Mouse (Mus musculus): ENCODE data around the gene Mepe. TPM values are rescaled to one million over a fixed set of nuclear protein-coding genes. Genes with fewer than 3 reads are reported as not detected.

The Mepe gene
- polyA plus RNA-seq, 1 experiment from 2014 or later = not detected

DNA sequence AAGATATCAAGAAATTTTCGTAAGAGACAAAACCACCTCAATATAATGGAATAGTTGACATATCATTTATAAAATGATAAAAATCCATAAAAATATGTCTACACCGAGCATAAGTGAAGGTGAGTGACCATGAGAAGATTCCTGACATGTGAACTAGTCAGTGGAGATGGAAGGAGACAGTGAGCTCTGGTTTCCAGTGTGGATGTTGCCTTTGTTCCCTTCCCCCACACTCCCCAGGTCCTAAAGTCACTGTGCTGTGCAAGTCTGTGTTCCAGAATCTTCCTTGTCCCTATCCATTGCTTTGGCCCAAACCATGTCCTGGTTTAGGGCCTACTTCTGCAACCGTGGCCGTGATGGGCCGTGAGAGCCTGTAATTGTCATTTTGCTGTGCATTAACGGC is 8.5 kb downstream of the Mepe start:
- peak; percentile 24; the same call in 1 of the 2 replicates for ATAC-seq (ENCODE audit: low FRiP score, low read depth)
- 79% methylated on average over 6 of the region's 6 CpGs for WGBS
- H3K4me3 ChIP-seq = no peak overlapping the region

DNA sequence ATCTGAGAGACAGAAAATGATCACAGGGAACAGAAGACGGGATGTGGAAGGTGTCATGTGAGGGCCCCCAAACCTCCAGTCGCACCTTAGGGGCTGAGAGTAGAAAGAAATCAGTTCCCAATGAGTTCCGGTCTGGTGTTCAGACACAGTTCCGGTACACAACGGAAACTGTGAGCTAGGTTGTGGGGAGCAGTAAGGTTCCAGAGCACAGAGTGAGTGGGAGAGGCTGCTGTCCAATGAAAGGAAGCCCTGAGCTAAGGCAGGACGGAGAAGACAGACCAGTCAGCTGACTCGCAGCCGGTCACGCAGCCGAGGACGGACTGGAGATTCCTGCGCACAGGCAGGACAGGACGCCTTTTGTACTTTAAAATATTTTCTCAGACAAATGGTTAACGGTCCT is 9.4 kb downstream of the Mepe start:
- Histone ChIP-seq H3K4me1 (no peaks in the 10 kb centered on the region), H3K4me3 (no peak overlapping the region)
- WGBS = 87% methylated on average over 14 of the region's 14 CpGs

More for the DNA sequence above, 8.5 kb downstream of the Mepe start:
- H3K4me1 ChIP-seq = no peaks in the 10 kb centered on the region
- no peak overlapping the region for H3K9ac ChIP-seq (replicated peaks)
- H3K27me3 ChIP-seq = peaks cover 4% of the 10 kb centered on the region; the same call in 1 of the 2 replicates
- no peak overlapping the region for H3K27ac ChIP-seq (replicated peaks)
- no peak overlapping the region for H3K4me2 ChIP-seq (replicated peaks)
- H3K36me3 ChIP-seq = no peaks in the 10 kb centered on the region
- no peaks in the 10 kb centered on the region for H3K9me3 ChIP-seq

DNA sequence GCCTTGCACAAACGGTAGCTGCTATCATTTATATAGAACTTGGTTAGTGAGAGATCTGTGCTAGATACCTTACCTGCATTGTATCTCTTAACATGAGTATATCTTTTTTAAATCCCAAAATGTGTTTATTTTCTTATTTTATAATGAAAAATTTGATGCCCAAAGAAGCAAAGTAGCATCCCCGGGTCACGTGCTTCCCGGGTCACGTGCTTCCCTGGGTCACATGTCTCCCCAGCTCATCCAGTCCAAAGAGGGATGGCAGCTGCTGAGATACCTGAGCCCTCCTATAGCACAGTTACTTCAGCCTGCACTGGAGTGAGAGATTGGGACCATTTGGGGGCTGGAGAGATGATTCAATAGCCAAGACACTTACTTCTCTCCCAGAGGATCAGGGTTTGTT is 10.8 kb downstream of the Mepe start:
- Histone ChIP-seq H3K36me3 (no peaks in the 10 kb centered on the region), H3K27ac (replicated peaks) (no peak overlapping the region), H3K4me3 (no peak overlapping the region), H3K9me3 (no peaks in the 10 kb centered on the region), H3K9ac (replicated peaks) (no peak overlapping the region), H3K4me1 (no peaks in the 10 kb centered on the region), H3K4me2 (replicated peaks) (no peak overlapping the region), H3K27me3 (peaks cover 6% of the 10 kb centered on the region; the same call in 1 of the 2 replicates)
- no peak for ATAC-seq (ENCODE audit: low FRiP score, low read depth)
- WGBS = 87% methylated on average over 5 of the region's 5 CpGs

More for the DNA sequence above, 9.4 kb downstream of the Mepe start:
- ATAC-seq (ENCODE audit: low FRiP score, low read depth) = no peak
- Histone ChIP-seq H3K9me3 (no peaks in the 10 kb centered on the region), H3K27ac (replicated peaks) (no peak overlapping the region), H3K27me3 (peaks cover 8% of the 10 kb centered on the region; the same call in 1 of the 2 replicates), H3K36me3 (no peaks in the 10 kb centered on the region), H3K9ac (replicated peaks) (no peak overlapping the region), H3K4me2 (replicated peaks) (no peak overlapping the region)

DNA sequence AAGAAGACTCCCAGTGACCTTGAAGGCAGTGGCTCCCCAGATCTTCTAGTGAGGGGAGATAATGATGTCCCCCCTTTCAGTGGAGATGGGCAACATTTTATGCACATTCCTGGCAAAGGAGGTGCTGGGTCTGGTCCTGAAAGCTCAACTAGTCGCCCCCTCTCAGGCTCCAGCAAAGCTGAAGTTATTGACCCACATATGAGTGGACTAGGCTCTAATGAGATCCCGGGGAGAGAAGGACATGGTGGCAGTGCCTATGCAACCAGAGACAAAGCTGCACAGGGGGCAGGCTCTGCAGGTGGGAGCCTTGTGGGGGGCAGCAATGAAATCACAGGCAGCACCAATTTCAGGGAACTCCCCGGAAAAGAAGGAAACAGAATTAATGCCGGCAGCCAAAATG is 12.4 kb downstream of the Mepe start:
- Histone ChIP-seq H3K27ac (replicated peaks) (no peak overlapping the region), H3K36me3 (no peaks in the 10 kb centered on the region), H3K9ac (replicated peaks) (no peak overlapping the region), H3K4me3 (no peak overlapping the region), H3K4me1 (no peaks in the 10 kb centered on the region), H3K4me2 (replicated peaks) (no peak overlapping the region), H3K27me3 (0 out of 2 replicates have a peak, but pooled peaks cover 4% of the 10 kb centered on the region), H3K9me3 (no peaks in the 10 kb centered on the region)
- ATAC-seq (ENCODE audit: low FRiP score, low read depth) = no peak
- 81% methylated on average over 4 of the region's 4 CpGs for whole genome bisulfite sequencing

DNA sequence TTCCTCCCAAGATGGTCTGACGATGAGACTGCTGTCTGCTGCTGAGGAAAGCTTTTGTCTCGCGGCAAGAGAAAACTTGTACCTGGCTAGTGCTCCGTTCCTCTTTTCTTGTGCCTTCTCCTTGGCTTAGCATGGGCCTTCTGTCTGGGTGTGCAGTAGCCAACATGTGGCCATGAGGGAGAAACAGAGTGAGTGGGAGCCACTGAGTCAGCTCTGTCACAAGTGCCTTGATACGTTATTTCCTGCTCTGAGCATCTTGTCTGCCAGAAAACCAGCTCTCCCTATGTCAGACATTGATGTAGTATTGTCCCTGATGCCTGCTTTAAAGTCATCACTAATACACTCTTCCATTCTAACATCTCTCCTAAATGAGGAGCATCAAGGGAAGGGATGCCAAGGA is 13.9 kb downstream of the Mepe start:
- H3K9me3 ChIP-seq = no peaks in the 10 kb centered on the region
- H3K4me3 ChIP-seq = no peak overlapping the region
- ATAC-seq (ENCODE audit: low FRiP score, low read depth) = no peak
- no peak overlapping the region for H3K4me2 ChIP-seq (replicated peaks)
- no peaks in the 10 kb centered on the region for H3K4me1 ChIP-seq
- WGBS = 86% methylated on average over 5 of the region's 5 CpGs
- 0 out of 2 replicates have a peak, but pooled peaks cover 4% of the 10 kb centered on the region for H3K27me3 ChIP-seq
- H3K36me3 ChIP-seq = no peaks in the 10 kb centered on the region
- no peak overlapping the region for H3K9ac ChIP-seq (replicated peaks)
- H3K27ac ChIP-seq (replicated peaks) = no peak overlapping the region

DNA sequence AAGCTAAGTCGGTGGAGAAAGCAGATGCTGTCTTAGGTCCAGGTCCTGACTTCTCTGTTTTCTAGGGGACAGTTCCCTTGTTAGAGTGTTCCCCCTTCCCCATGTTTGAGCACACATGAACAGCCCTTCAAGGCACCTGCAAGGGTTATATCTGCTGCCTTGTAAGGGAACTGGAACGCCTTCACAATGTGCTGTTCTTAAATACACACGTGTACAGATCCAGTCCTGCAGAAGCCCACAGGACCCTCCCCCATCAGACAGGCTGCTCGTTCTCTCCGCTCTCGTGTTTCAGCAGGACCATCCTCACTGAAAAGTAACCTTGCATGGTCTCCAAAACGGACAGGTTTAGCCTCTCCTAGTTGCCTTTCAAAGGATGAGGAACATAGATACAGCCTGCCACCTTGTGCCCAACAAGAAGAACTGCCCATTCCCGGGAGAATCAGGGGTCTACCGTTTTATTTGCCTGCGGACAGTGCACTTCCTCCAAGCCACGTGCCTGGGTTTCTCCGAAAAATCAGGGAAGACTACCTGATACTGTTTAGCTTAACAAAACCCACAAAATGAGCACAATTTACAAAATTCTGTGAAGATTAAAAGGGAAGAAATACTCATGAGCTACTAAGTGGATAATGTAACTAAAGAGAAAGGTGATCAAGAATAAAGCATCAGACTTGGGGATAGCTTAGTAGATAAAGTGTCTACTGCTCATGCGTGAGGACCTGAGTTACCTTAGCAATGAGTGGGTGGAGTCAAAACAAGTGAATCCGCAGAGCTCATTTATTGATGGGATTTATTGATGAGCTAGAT is 14.8 kb downstream of the Mepe start:
- Histone ChIP-seq H3K4me2 (replicated peaks) (no peak overlapping the region; the same call in 1 of the 2 replicates), H3K4me3 (no peak overlapping the region), H3K36me3 (no peaks in the 10 kb centered on the region), H3K4me1 (no peaks in the 10 kb centered on the region), H3K9me3 (no peaks in the 10 kb centered on the region), H3K27me3 (0 out of 2 replicates have a peak, but pooled peaks cover 4% of the 10 kb centered on the region), H3K9ac (replicated peaks) (no peak overlapping the region), H3K27ac (replicated peaks) (no peak overlapping the region)
- ATAC-seq (ENCODE audit: low FRiP score, low read depth) = peak; percentile 81
- WGBS = 25% methylated on average over 14 of the region's 14 CpGs

DNA sequence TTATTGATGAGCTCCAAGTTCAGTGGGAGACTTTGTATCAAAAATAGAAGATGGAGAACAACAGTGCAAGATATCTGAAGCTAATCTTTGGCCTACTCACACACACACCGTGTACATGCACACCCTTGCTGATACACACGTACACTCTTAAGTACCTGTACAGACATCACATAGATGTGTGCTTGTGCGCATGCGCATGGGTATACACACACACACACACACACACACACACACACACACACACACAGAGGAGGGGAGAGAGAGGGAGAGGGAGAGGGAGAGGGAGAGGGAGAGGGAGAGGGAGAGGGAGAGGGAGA is 15.3 kb downstream of the Mepe start:
- Histone ChIP-seq H3K27ac (replicated peaks) (no peak overlapping the region), H3K36me3 (no peaks in the 10 kb centered on the region), H3K4me1 (no peaks in the 10 kb centered on the region), H3K4me2 (replicated peaks) (no peak overlapping the region), H3K27me3 (0 out of 2 replicates have a peak, but pooled peaks cover 4% of the 10 kb centered on the region), H3K9me3 (no peaks in the 10 kb centered on the region), H3K9ac (replicated peaks) (no peak overlapping the region), H3K4me3 (no peak overlapping the region)
- WGBS = 82% methylated on average over 4 of the region's 4 CpGs
- no peak for ATAC-seq (ENCODE audit: low FRiP score, low read depth)

DNA sequence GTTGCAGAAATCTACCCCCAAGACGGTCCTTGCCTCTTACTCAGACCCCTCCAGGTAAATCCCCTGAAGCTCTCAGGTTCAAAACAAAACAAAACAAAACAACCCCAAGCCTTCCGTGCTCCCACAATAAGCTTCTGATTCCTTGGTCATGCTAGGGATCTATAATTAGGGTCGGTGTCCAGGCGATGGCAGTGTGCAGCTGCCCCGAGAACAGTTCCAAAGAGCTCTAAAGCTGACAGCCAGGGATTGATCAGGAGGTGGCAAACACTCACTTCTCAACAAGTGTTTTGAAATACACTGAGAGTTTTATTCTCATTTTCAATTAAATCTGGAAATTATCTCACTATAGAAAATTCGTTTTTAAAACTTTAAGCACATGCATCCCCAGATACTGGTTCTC is 17.8 kb downstream of the Mepe start:
- no peak overlapping the region for H3K9ac ChIP-seq (replicated peaks)
- H3K9me3 ChIP-seq = no peaks in the 10 kb centered on the region
- 0 out of 2 replicates have a peak, but pooled peaks cover 4% of the 10 kb centered on the region for H3K27me3 ChIP-seq
- H3K4me3 ChIP-seq = no peak overlapping the region
- WGBS = 41% methylated on average over 6 of the region's 6 CpGs
- H3K27ac ChIP-seq (replicated peaks) = no peak overlapping the region
- no peaks in the 10 kb centered on the region for H3K36me3 ChIP-seq
- H3K4me2 ChIP-seq (replicated peaks) = no peak overlapping the region
- no peaks in the 10 kb centered on the region for H3K4me1 ChIP-seq
- ATAC-seq (ENCODE audit: low FRiP score, low read depth) = no peak

DNA sequence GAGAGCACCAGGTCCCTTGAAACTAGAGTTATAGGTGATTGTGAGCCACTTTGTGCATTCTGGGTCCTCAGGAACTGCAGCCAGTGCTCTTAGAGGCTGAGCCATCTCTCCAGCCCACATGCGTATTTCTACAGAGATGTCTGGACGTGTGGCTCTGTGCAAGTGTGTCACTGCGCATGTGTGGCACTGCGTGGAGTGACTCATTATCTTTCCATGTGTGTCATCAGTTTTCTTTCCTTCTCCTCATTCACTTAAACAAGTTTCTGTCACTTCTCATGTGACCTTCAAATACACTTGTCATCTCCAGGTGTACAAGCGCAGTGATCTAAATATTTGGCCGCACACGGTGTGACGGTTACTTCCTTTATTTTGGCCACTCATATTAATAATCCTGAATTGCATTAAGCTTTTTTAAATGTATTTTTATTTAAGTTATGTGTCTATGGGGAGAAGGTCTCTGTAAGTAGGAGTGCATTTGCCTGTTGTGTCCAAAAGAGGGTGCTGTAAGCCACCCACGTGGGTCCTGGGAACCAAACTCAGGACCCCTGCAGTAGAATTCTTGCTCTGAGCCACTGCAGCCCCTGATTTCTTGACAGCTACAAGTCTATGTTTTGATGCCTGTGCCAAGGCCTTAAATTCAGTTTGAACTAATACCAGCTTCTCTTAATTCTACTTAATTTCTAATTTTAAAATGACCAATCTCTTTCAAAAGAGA is 19.6 kb downstream of the Mepe start:
- Histone ChIP-seq H3K9me3 (no peaks in the 10 kb centered on the region), H3K4me3 (no peak overlapping the region), H3K4me2 (replicated peaks) (no peak overlapping the region), H3K4me1 (no peaks in the 10 kb centered on the region), H3K9ac (replicated peaks) (no peak overlapping the region), H3K27ac (replicated peaks) (no peak overlapping the region), H3K36me3 (no peaks in the 10 kb centered on the region), H3K27me3 (no peaks in the 10 kb centered on the region)
- 77% methylated on average over 9 of the region's 9 CpGs for whole genome bisulfite sequencing
- ATAC-seq (ENCODE audit: low FRiP score, low read depth) = no peak

DNA sequence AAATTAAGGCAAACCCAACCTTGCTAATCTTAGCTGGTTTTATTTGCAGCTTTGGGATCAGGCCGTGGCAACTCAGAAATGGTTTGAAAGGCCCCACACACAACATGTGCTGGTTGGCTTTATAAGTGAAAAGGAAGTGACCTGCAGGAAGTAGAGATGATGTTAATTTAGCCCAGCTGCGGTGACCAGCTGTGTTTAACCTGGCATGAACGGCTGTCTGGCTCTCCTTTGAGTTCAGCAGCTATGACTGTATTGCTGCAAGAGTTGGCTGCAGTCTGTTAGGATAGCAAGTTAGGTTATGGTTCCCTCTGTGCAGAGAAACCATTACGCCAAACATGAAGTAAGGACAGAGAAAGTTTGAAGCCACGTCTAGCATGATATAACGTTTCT is 20.1 kb downstream of the Mepe start:
- WGBS = 77% methylated on average over 6 of the region's 6 CpGs
- Histone ChIP-seq H3K9ac (replicated peaks) (no peak overlapping the region), H3K27ac (replicated peaks) (no peak overlapping the region), H3K4me2 (replicated peaks) (no peak overlapping the region), H3K4me3 (no peak overlapping the region), H3K36me3 (no peaks in the 10 kb centered on the region), H3K9me3 (no peaks in the 10 kb centered on the region), H3K4me1 (no peaks in the 10 kb centered on the region), H3K27me3 (no peaks in the 10 kb centered on the region)
- ATAC-seq (ENCODE audit: low FRiP score, low read depth) = no peak

DNA sequence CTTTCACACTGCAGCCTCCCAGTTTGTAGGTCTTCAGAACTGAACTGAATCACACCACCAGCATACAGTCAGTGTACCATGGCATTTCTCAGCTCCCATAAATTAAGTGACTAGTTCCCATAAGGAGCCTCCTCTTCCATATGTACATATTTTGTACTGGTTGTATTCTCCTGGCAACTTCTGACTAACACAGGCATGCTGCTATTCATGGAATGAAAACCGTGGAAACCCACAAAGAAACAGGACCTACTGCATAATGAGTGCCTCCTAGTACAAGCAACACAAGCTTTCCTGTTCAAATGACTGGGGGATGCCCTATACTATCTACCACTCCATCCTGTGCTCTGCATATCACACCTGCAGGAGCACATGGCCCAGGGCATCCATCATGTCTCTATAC is 25.9 kb downstream of the Mepe start:
- H3K27me3 ChIP-seq = no peaks in the 10 kb centered on the region
- 76% methylated on average over 1 of the region's 1 CpGs for WGBS
- no peak for ATAC-seq (ENCODE audit: low FRiP score, low read depth)
- no peak overlapping the region for H3K4me2 ChIP-seq (replicated peaks)
- no peaks in the 10 kb centered on the region for H3K4me1 ChIP-seq
- no peaks in the 10 kb centered on the region for H3K36me3 ChIP-seq
- no peaks in the 10 kb centered on the region for H3K9me3 ChIP-seq
- H3K4me3 ChIP-seq = no peak overlapping the region
- H3K9ac ChIP-seq (replicated peaks) = no peak overlapping the region
- no peak overlapping the region for H3K27ac ChIP-seq (replicated peaks)

DNA sequence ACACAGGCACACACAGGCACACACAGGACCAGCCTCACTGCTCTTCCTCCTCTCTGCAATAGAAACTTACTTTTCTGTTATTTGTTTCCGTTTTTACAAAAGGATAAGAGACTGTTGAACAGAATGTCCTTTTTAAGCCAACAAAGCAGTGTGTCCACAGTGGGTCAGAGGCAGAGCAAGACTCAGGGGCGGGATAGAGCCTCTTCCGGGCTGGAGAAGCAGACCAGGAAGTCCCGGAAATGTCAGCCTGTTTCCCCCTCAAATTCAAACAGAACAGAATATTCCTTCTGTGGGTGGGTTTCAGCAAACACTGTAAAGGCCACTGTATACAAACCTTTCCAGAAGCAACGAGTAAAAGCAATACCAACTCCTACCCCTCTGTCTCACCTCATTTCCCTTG is 26.7 kb downstream of the Mepe start:
- no peak overlapping the region for H3K9ac ChIP-seq (replicated peaks)
- no peak overlapping the region for H3K4me3 ChIP-seq
- no peaks in the 10 kb centered on the region for H3K4me1 ChIP-seq
- H3K27me3 ChIP-seq = no peaks in the 10 kb centered on the region
- H3K36me3 ChIP-seq = no peaks in the 10 kb centered on the region
- no peak overlapping the region for H3K4me2 ChIP-seq (replicated peaks)
- 76% methylated on average over 5 of the region's 5 CpGs for WGBS
- no peaks in the 10 kb centered on the region for H3K9me3 ChIP-seq
- H3K27ac ChIP-seq (replicated peaks) = no peak overlapping the region
- ATAC-seq (ENCODE audit: low FRiP score, low read depth) = no peak
